Mouse (Mus musculus) MEL (cell line): ENCODE data around the gene Arid3c.

Source experiments
- BHLHE40 ChIP-seq: IDR thresholded peaks from 2 replicates; pipeline ENCODE4 v1.6.1; 2012; ENCODE audit warnings: low read depth, mild to moderate bottlenecking, inconsistent platforms, low read length, improper control_type of control experiment, borderline replicate concordance
- CHD1 ChIP-seq: IDR thresholded peaks from 2 replicates; pipeline ENCODE4 v1.6.1; 2012; ENCODE audit warnings: low read depth, mild to moderate bottlenecking, inconsistent platforms, low read length, improper control_type of control experiment
- CTCF ChIP-seq, 3 experiments: IDR thresholded peaks in 2 of 3; conservative IDR thresholded peaks in 1 of 3; 2 replicates each; pipeline ENCODE4 v1.5.1; 2011 to 2012; ENCODE audit warnings: low read length in 3 of 3, low read depth in 2 of 3, mild to moderate bottlenecking in 2 of 3, improper control_type of control experiment in 1 of 3, inconsistent platforms in 1 of 3, mixed read lengths in 1 of 3, moderate library complexity in 1 of 3; ENCODE audit not compliant: control insufficient read depth in 1 of 3, insufficient read depth in 1 of 3, poor library complexity in 1 of 3, severe bottlenecking in 1 of 3
- EP300 ChIP-seq, 2 experiments: IDR thresholded peaks; 2 replicates each; pipeline ENCODE4 v1.6.1; 2011; ENCODE audit warnings: improper control_type of control experiment in 2 of 2, low read length in 2 of 2, low read depth in 1 of 2, mild to moderate bottlenecking in 1 of 2
- GATA1 ChIP-seq: IDR thresholded peaks from 2 replicates; pipeline ENCODE4 v1.6.1; 2011; ENCODE audit warnings: low read depth, low read length, improper control_type of control experiment
- JUND ChIP-seq: IDR thresholded peaks from 2 replicates; pipeline ENCODE4 v1.6.1; 2011; ENCODE audit warnings: low read depth, mild to moderate bottlenecking, improper control_type of control experiment, low read length
- KAT2A ChIP-seq: conservative IDR thresholded peaks from 2 replicates; pipeline ENCODE4 v1.6.1; 2012; ENCODE audit warnings: low read depth, low read length, improper control_type of control experiment, inconsistent platforms
- NELFE ChIP-seq: IDR thresholded peaks from 2 replicates; pipeline ENCODE4 v1.6.1; 2011; ENCODE audit warnings: low read depth, low read length, improper control_type of control experiment
- POLR2A ChIP-seq, 2 experiments: IDR thresholded peaks; 2 replicates each; pipeline ENCODE4 v1.6.1; 2011 to 2012; ENCODE audit warnings: low read length in 2 of 2, mild to moderate bottlenecking in 2 of 2, control low read depth in 1 of 2, improper control_type of control experiment in 1 of 2, low read depth in 1 of 2, moderate library complexity in 1 of 2; ENCODE audit not compliant: control insufficient read depth in 1 of 2, insufficient read depth in 1 of 2, poor library complexity in 1 of 2
- POLR2AphosphoS5 ChIP-seq: IDR thresholded peaks from 2 replicates; pipeline ENCODE4 v1.6.1; 2012; ENCODE audit warnings: low read depth, borderline replicate concordance, mild to moderate bottlenecking, inconsistent platforms, low read length, moderate library complexity, mixed read lengths
- TCF12 ChIP-seq: IDR thresholded peaks from 2 replicates; pipeline ENCODE4 v1.6.1; 2014; ENCODE audit warnings: low read depth, mild to moderate bottlenecking, inconsistent platforms, low read length, improper control_type of control experiment, moderate library complexity
- USF1 ChIP-seq: IDR thresholded peaks from 2 replicates; pipeline ENCODE4 v1.6.1; 2014; ENCODE audit warnings: low read depth, mild to moderate bottlenecking, inconsistent platforms, low read length, improper control_type of control experiment, moderate library complexity

GRCm38 (mm10) chr4:41681176-41681575 lies 49.8 kb downstream of the Arid3c start:
- no peak for TF ChIP-seq CTCF (IDR thresholded peaks at IDR 0.05 in 2 of 3, conservative IDR thresholded peaks at IDR 0.05 in 1 of 3; ENCODE audit: control insufficient read depth in 1 of 3, insufficient read depth in 1 of 3, low read depth in 2 of 3, low read length in 3 of 3, poor library complexity in 1 of 3, severe bottlenecking in 1 of 3)
- TF ChIP-seq NELFE: no peak
- TF ChIP-seq JUND: no peak
- no peak for TF ChIP-seq CHD1
- TF ChIP-seq EP300 (IDR thresholded peaks at IDR 0.05; ENCODE audit: low read depth in 1 of 2, low read length in 2 of 2): no peak
- TF ChIP-seq KAT2A: no peak
- no peak for TF ChIP-seq POLR2AphosphoS5
- TF ChIP-seq TCF12: no peak
- TF ChIP-seq BHLHE40: no peak
- TF ChIP-seq USF1: no peak
- TF ChIP-seq GATA1: no peak
- TF ChIP-seq POLR2A (IDR thresholded peaks at IDR 0.05; ENCODE audit: control insufficient read depth in 1 of 2, insufficient read depth in 1 of 2, low read depth in 1 of 2, low read length in 2 of 2, poor library complexity in 1 of 2): no peak
